Mouse (Mus musculus): ENCODE data around the gene Lsm4. TPM values are rescaled to one million over a fixed set of nuclear protein-coding genes. Genes with fewer than 3 reads are reported as not detected.

Lsm4 gene
- total and polyA plus RNA-seq, 3 experiments, result 143 to 240 (median 168) TPM

- in situ Hi-C loops (cut with MboI; ENCODE audit: low pct_ligation_motif_present, low pct_unique_long_range_greater_than_20kb, low sequenced_read_pairs) (no loop called here), dilution Hi-C loops (cut with MboI; ENCODE audit: extremely low pct_ligation_motif_present, extremely low pct_unique_long_range_greater_than_20kb, low sequenced_read_pairs) (no loop called here)
- no peak overlapping the region for H3K9ac ChIP-seq (ENCODE audit: insufficient read depth, low read depth)
- no peaks in the 10 kb centered on the region for H3K79me2 ChIP-seq (replicated peaks; ENCODE audit: control insufficient read depth, extremely low read depth, insufficient read depth, poor library complexity, severe bottlenecking)
- TF ChIP-seq GABPA (IDR thresholded peaks at IDR 0.05; ENCODE audit: insufficient replicate concordance, low read depth, low read length) (no peak), NELFE (IDR thresholded peaks at IDR 0.05; ENCODE audit: low read depth, low read length) (no peak), EP300 (IDR thresholded peaks at IDR 0.05; ENCODE audit: low read length) (no peak), MAZ (IDR thresholded peaks at IDR 0.05; ENCODE audit: low read depth, low read length) (no peak), HCFC1 (IDR thresholded peaks at IDR 0.05; ENCODE audit: low read depth, low read length) (no peak), MYC (IDR thresholded peaks at IDR 0.05; ENCODE audit: low read depth, low read length) (no peak), JUND (conservative IDR thresholded peaks at IDR 0.05; ENCODE audit: low read depth, low read length) (no peak), BHLHE40 (IDR thresholded peaks at IDR 0.05; ENCODE audit: low read depth, low read length) (no peak), IRF4 (IDR thresholded peaks at IDR 0.05; ENCODE audit: low read depth, low read length) (no peak), ZKSCAN1 (IDR thresholded peaks at IDR 0.05; ENCODE audit: borderline replicate concordance, low read depth, low read length) (no peak), NRF1 (IDR thresholded peaks at IDR 0.05; ENCODE audit: low read depth, low read length) (no peak), POLR2AphosphoS2 (IDR thresholded peaks at IDR 0.05; ENCODE audit: low read depth, low read length) (no peak), MEF2A (IDR thresholded peaks at IDR 0.05; ENCODE audit: borderline replicate concordance, low read depth, low read length) (no peak), MXI1 (IDR thresholded peaks at IDR 0.05; ENCODE audit: low read depth, low read length) (no peak), SMC3 (IDR thresholded peaks at IDR 0.05; ENCODE audit: low read depth, low read length) (no peak), ZNF384 (IDR thresholded peaks at IDR 0.05; ENCODE audit: low read depth, low read length) (no peak), ETS1 (conservative IDR thresholded peaks at IDR 0.05; ENCODE audit: low read depth, low read length) (no peak), CHD1 (IDR thresholded peaks at IDR 0.05; ENCODE audit: low read depth, low read length) (no peak), E2F4 (IDR thresholded peaks at IDR 0.05; ENCODE audit: insufficient replicate concordance, low read depth, low read length) (no peak), RCOR1 (conservative IDR thresholded peaks at IDR 0.05; ENCODE audit: low read depth, low read length) (no peak)
- H3K27ac ChIP-seq (ENCODE audit: insufficient read depth, low read depth), result no peak overlapping the region
- H3K9me3 ChIP-seq (replicated peaks; ENCODE audit: low read length), result peaks cover 2% of the 10 kb centered on the region
- H3K27me3 ChIP-seq (replicated peaks), result no peaks in the 10 kb centered on the region
- H3K4me1 ChIP-seq (ENCODE audit: control insufficient read depth in 1 of 2, insufficient read depth in 2 of 2), result peaks cover 28 to 73% of the 10 kb centered on the region in 2 experiments
- no peak overlapping the region for H3K4me2 ChIP-seq (ENCODE audit: insufficient read depth, low read depth, poor library complexity, severe bottlenecking)
- no peak overlapping the region for H3K4me3 ChIP-seq (replicated peaks in 1 of 3; ENCODE audit: low read depth in 2 of 3, low read length in 2 of 3, poor library complexity in 1 of 3)
- H3K36me3 ChIP-seq (replicated peaks in 1 of 2; ENCODE audit: control insufficient read depth in 1 of 2, insufficient read depth in 1 of 2, low read length in 1 of 2), result no peaks in the 10 kb centered on the region
- no peak for DNase-seq (ENCODE audit: extremely low read depth)
Measured at GRCm38 (mm10) chr8:70631436-70631835, 41.6 kb upstream of the Lsm4 start.

GRCm38 (mm10) chr8:70632346-70632892 is 40.6 kb upstream of the Lsm4 start, which contains the start of gene Gdf15:
Gene Gdf15, minus strand, starts transcription at chr8:70632456.
- Histone ChIP-seq H3K36me3 (replicated peaks in 1 of 2; ENCODE audit: control insufficient read depth in 1 of 2, insufficient read depth in 1 of 2, low read length in 1 of 2) (no peaks in the 10 kb centered on the region), H3K4me2 (ENCODE audit: insufficient read depth, low read depth, poor library complexity, severe bottlenecking) (no peak within 1 kb of the TSS), H3K27ac (ENCODE audit: insufficient read depth, low read depth) (no peak within 1 kb of the TSS), H3K79me2 (replicated peaks; ENCODE audit: control insufficient read depth, extremely low read depth, insufficient read depth, poor library complexity, severe bottlenecking) (no peaks in the 10 kb centered on the region), H3K9ac (ENCODE audit: insufficient read depth, low read depth) (no peak within 1 kb of the TSS), H3K4me3 (replicated peaks in 1 of 3; ENCODE audit: low read depth in 2 of 3, low read length in 2 of 3, poor library complexity in 1 of 3) (no peak within 1 kb of the TSS), H3K9me3 (replicated peaks; ENCODE audit: low read length) (peaks cover 2% of the 10 kb centered on the region), H3K4me1 (ENCODE audit: control insufficient read depth in 1 of 2, insufficient read depth in 2 of 2) (peaks cover 36 to 78% of the 10 kb centered on the region in 2 experiments), H3K27me3 (replicated peaks) (no peaks in the 10 kb centered on the region)
- no peak for DNase-seq (ENCODE audit: extremely low read depth)
- in situ Hi-C loops (cut with MboI; ENCODE audit: low pct_ligation_motif_present, low pct_unique_long_range_greater_than_20kb, low sequenced_read_pairs) (no loop called here), dilution Hi-C loops (cut with MboI; ENCODE audit: extremely low pct_ligation_motif_present, extremely low pct_unique_long_range_greater_than_20kb, low sequenced_read_pairs) (no loop called here)
- TF ChIP-seq CHD1 (IDR thresholded peaks at IDR 0.05; ENCODE audit: low read depth, low read length), result no peak
- no peak for TF ChIP-seq SIN3A (IDR thresholded peaks at IDR 0.05; ENCODE audit: low read length)
- TF ChIP-seq CHD2 (IDR thresholded peaks at IDR 0.05; ENCODE audit: low read length), result no peak
- no peak for TF ChIP-seq JUND (conservative IDR thresholded peaks at IDR 0.05; ENCODE audit: low read depth, low read length)
- no peak for TF ChIP-seq UBTF (IDR thresholded peaks at IDR 0.05; ENCODE audit: low read depth, low read length)
- TF ChIP-seq MAX (IDR thresholded peaks at IDR 0.05; ENCODE audit: low read length), result no peak
- no peak for TF ChIP-seq USF1 (IDR thresholded peaks at IDR 0.05; ENCODE audit: low read depth, low read length)
- no peak for TF ChIP-seq KAT2A (IDR thresholded peaks at IDR 0.05; ENCODE audit: insufficient replicate concordance, low read length)
- TF ChIP-seq CTCF (conservative IDR thresholded peaks at IDR 0.05 in 1 of 2, IDR thresholded peaks at IDR 0.05 in 1 of 2; ENCODE audit: low read depth in 2 of 2, low read length in 2 of 2), result no peak
- no peak for TF ChIP-seq MEF2A (IDR thresholded peaks at IDR 0.05; ENCODE audit: borderline replicate concordance, low read depth, low read length)
- no peak for TF ChIP-seq E2F4 (IDR thresholded peaks at IDR 0.05; ENCODE audit: insufficient replicate concordance, low read depth, low read length)
- no peak for TF ChIP-seq RAD21 (IDR thresholded peaks at IDR 0.05; ENCODE audit: low read depth, low read length)
- no peak for TF ChIP-seq MAFK (IDR thresholded peaks at IDR 0.05; ENCODE audit: insufficient replicate concordance, low read length)
- TF ChIP-seq ELF1 (IDR thresholded peaks at IDR 0.05; ENCODE audit: low read depth, low read length), result no peak
- no peak for TF ChIP-seq HCFC1 (IDR thresholded peaks at IDR 0.05; ENCODE audit: low read depth, low read length)
